Mouse (Mus musculus): Measurements from ENCODE around the gene Ralb. TPM values are rescaled to one million over a fixed set of nuclear protein-coding genes. Genes with fewer than 3 reads are reported as not detected.
A peak's percentile ranks its signal among the peaks of the same experiment; 100 is the strongest.

Gene Ralb
- polyA plus RNA-seq (2015; fragmentation: Nextera tagmentation; extraction: Ambion mirVana), result 72.4 and 73.1 TPM in 2 replicates

DNA sequence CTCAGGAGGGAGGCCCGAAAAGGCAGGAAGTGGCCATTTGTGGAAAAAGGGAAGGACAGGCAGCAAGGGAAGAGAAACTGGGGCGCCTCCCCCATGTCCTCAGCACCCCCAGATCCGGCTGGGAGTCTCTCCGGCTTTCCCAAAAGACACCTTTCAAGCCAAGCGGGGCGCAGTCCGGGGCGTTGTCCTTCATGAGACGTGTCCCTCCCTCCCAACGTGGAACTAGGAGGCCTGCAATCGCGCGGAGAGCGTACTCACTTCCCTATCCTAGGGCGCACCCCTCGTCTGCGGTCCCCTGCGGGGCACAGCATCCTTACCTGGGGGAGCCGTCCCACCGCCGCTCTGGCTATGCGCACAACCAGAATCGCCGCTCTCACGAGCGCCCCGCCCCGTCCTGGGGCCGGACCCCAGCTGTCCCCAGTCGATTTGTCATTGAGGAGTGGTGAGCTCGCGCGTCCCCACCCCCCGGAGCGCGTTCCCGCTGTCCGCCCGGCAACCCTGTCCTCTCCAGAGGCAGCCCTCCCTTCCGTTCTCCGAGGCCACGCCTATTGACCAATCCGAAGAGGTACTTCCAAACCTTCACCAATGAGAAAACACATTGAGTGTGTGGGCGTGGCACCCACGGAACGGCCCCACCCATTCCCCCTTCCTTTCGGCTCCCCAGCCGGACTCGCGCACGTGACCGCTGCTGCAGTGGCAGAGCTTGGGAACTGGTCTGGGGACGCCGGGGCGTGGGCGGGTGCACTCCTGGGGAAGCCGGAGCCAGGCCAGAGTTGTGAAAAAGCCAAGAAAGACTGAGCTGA, at the start of gene Ralb:
Gene Ralb (minus strand): TSS at position 535 of the 803 bp plus-strand sequence.
- no peaks in the 10 kb centered on the region for H3K9me3 ChIP-seq (ENCODE audit: control insufficient read depth, low read length)
- WGBS, result under 1% methylated on average over 53 of the region's 57 CpGs
- H3K4me3 ChIP-seq (ENCODE audit: low read length), result peak within 1 kb of the TSS; percentile 66
- H3K27me3 ChIP-seq (replicated peaks; ENCODE audit: control insufficient read depth, insufficient read depth, low read length), result no peaks in the 10 kb centered on the region
- H3K36me3 ChIP-seq (ENCODE audit: control insufficient read depth, insufficient read depth, low read length), result 0 out of 2 replicates have a peak, but pooled peaks cover 2% of the 10 kb centered on the region
- peak within 1 kb of the TSS; percentile 55; the same call in 1 of the 2 replicates for H3K27ac ChIP-seq (ENCODE audit: low read depth, low read length)
- H3K4me1 ChIP-seq (ENCODE audit: control insufficient read depth, insufficient read depth, low read depth, low read length), result peaks cover 14% of the 10 kb centered on the region
- peak; percentile 98 for ATAC-seq
- peak within 1 kb of the TSS; percentile 74 for H3K4me2 ChIP-seq (ENCODE audit: low read length)
- H3K9ac ChIP-seq (ENCODE audit: low read depth, low read length), result peak within 1 kb of the TSS; percentile 78

DNA sequence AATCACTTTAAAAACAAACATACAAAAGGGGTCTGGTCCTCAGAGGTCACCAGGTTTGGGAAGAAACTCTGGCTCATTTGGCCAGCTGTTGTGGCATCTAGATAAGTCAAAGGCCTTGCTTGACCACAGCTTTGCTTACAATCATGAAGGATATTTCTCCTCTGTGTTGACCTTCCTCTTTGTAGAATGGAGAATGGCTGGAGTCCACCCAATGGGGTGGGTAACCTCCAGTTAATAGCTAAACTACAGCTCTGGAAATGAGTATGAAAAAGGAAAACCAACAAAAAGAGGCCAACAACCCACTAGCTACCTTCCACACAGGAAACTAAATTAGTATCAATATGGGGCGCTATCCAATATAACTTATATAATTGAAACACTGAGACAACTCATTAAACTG, 47.1 kb upstream of the Ralb start:
- no peaks in the 10 kb centered on the region for H3K4me1 ChIP-seq (ENCODE audit: control insufficient read depth, insufficient read depth, low read depth, low read length)
- no peak overlapping the region for H3K4me3 ChIP-seq (ENCODE audit: low read length)
- H3K4me2 ChIP-seq (ENCODE audit: low read length), result no peak overlapping the region
- no peaks in the 10 kb centered on the region for H3K36me3 ChIP-seq (ENCODE audit: control insufficient read depth, insufficient read depth, low read length)
- WGBS, result 100% methylated on average over 1 of the region's 1 CpGs
- H3K9me3 ChIP-seq (ENCODE audit: control insufficient read depth, low read length), result no peaks in the 10 kb centered on the region
- ATAC-seq, result no peak
- no peak overlapping the region for H3K9ac ChIP-seq (ENCODE audit: low read depth, low read length)
- no peak overlapping the region for H3K27ac ChIP-seq (ENCODE audit: low read depth, low read length)
- H3K27me3 ChIP-seq (replicated peaks; ENCODE audit: control insufficient read depth, insufficient read depth, low read length), result no peaks in the 10 kb centered on the region

DNA sequence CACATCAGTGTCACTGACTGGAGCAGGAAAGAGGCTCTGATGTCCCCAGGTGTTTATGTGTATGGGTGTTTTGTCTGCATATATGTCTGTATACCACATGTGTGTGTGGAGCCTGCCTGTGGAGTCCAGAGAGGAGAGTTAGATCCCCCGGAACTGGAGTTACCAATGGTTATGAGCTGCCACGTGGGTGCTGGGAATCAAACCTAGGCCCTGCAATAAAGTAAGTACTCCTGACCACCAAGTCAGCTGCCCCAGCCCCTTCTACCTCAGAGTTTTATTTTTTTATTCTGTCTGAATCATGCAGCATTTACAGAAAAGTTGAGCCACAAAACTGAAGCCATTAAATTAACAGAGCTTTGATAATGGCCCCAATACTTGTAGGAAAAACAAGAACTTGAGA, 45.5 kb upstream of the Ralb start:
- no peak overlapping the region for H3K27ac ChIP-seq (ENCODE audit: low read depth, low read length)
- H3K36me3 ChIP-seq (ENCODE audit: control insufficient read depth, insufficient read depth, low read length), result no peaks in the 10 kb centered on the region
- 88% methylated on average over 2 of the region's 2 CpGs for WGBS
- no peak overlapping the region for H3K4me3 ChIP-seq (ENCODE audit: low read length)
- no peak for ATAC-seq
- no peak overlapping the region for H3K9ac ChIP-seq (ENCODE audit: low read depth, low read length)
- no peaks in the 10 kb centered on the region for H3K27me3 ChIP-seq (replicated peaks; ENCODE audit: control insufficient read depth, insufficient read depth, low read length)
- no peaks in the 10 kb centered on the region for H3K9me3 ChIP-seq (ENCODE audit: control insufficient read depth, low read length)
- H3K4me1 ChIP-seq (ENCODE audit: control insufficient read depth, insufficient read depth, low read depth, low read length), result no peaks in the 10 kb centered on the region
- H3K4me2 ChIP-seq (ENCODE audit: low read length), result no peak overlapping the region

- no peak for ATAC-seq
- Histone ChIP-seq H3K4me1 (ENCODE audit: control insufficient read depth, insufficient read depth, low read depth, low read length) (no peaks in the 10 kb centered on the region), H3K4me2 (ENCODE audit: low read length) (no peak overlapping the region), H3K9me3 (ENCODE audit: control insufficient read depth, low read length) (no peaks in the 10 kb centered on the region), H3K9ac (ENCODE audit: low read depth, low read length) (no peak overlapping the region), H3K36me3 (ENCODE audit: control insufficient read depth, insufficient read depth, low read length) (no peaks in the 10 kb centered on the region), H3K4me3 (ENCODE audit: low read length) (no peak overlapping the region), H3K27me3 (replicated peaks; ENCODE audit: control insufficient read depth, insufficient read depth, low read length) (no peaks in the 10 kb centered on the region), H3K27ac (ENCODE audit: low read depth, low read length) (no peak overlapping the region)
- WGBS, result 94% methylated on average over 7 of the region's 7 CpGs
These were observed 44.7 kb upstream of the Ralb start for GRCm38 (mm10) chr1:119549327-119549689.

GRCm38 (mm10) chr1:119548668-119549326, 44.2 kb upstream of the Ralb start:
- H3K27me3 ChIP-seq (replicated peaks; ENCODE audit: control insufficient read depth, insufficient read depth, low read length), result no peaks in the 10 kb centered on the region
- 68% methylated on average over 7 of the region's 7 CpGs for WGBS
- H3K4me2 ChIP-seq (ENCODE audit: low read length), result no peak overlapping the region
- H3K9me3 ChIP-seq (ENCODE audit: control insufficient read depth, low read length), result no peaks in the 10 kb centered on the region
- no peak overlapping the region for H3K27ac ChIP-seq (ENCODE audit: low read depth, low read length)
- H3K4me1 ChIP-seq (ENCODE audit: control insufficient read depth, insufficient read depth, low read depth, low read length), result no peaks in the 10 kb centered on the region
- ATAC-seq, result peak; percentile 81
- no peaks in the 10 kb centered on the region for H3K36me3 ChIP-seq (ENCODE audit: control insufficient read depth, insufficient read depth, low read length)
- H3K9ac ChIP-seq (ENCODE audit: low read depth, low read length), result no peak overlapping the region
- H3K4me3 ChIP-seq (ENCODE audit: low read length), result no peak overlapping the region

GRCm38 (mm10) chr1:119546490-119546889, 41.9 kb upstream of the Ralb start:
- H3K9ac ChIP-seq (ENCODE audit: low read depth, low read length), result no peak overlapping the region
- H3K4me2 ChIP-seq (ENCODE audit: low read length), result no peak overlapping the region
- H3K36me3 ChIP-seq (ENCODE audit: control insufficient read depth, insufficient read depth, low read length), result no peaks in the 10 kb centered on the region
- no peaks in the 10 kb centered on the region for H3K9me3 ChIP-seq (ENCODE audit: control insufficient read depth, low read length)
- no peak for ATAC-seq
- 92% methylated on average over 3 of the region's 3 CpGs for WGBS
- H3K4me3 ChIP-seq (ENCODE audit: low read length), result no peak overlapping the region
- H3K27me3 ChIP-seq (replicated peaks; ENCODE audit: control insufficient read depth, insufficient read depth, low read length), result no peaks in the 10 kb centered on the region
- H3K27ac ChIP-seq (ENCODE audit: low read depth, low read length), result no peak overlapping the region
- H3K4me1 ChIP-seq (ENCODE audit: control insufficient read depth, insufficient read depth, low read depth, low read length), result no peaks in the 10 kb centered on the region

DNA sequence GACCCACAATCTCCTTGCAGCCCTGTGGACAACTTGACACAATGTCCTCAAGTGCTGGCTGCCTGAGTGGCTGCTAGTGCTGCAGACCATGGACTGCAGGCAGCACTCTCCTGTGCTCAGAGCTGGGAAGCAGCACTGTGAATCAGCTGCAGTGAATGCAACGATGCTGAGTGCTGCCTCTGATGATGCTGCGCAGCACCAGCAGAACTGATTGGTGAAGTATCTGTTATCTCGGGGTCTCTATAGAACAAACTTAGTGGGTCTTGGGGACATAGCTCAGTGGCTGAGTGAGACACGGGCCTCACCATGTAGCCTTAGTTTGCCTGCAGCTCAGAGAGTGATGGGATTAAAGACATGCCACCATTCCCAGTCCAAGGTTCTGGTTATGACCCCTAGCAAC, 41.1 kb upstream of the Ralb start:
- 86% methylated on average over 4 of the region's 4 CpGs for whole genome bisulfite sequencing
- Histone ChIP-seq H3K9me3 (ENCODE audit: control insufficient read depth, low read length) (no peaks in the 10 kb centered on the region), H3K4me1 (ENCODE audit: control insufficient read depth, insufficient read depth, low read depth, low read length) (no peaks in the 10 kb centered on the region), H3K4me3 (ENCODE audit: low read length) (no peak overlapping the region), H3K27me3 (replicated peaks; ENCODE audit: control insufficient read depth, insufficient read depth, low read length) (no peaks in the 10 kb centered on the region), H3K27ac (ENCODE audit: low read depth, low read length) (no peak overlapping the region), H3K9ac (ENCODE audit: low read depth, low read length) (no peak overlapping the region), H3K4me2 (ENCODE audit: low read length) (no peak overlapping the region), H3K36me3 (ENCODE audit: control insufficient read depth, insufficient read depth, low read length) (no peaks in the 10 kb centered on the region)
- no peak for ATAC-seq

- 96% methylated on average over 2 of the region's 2 CpGs for WGBS
- Histone ChIP-seq H3K4me1 (ENCODE audit: control insufficient read depth, insufficient read depth, low read depth, low read length) (no peaks in the 10 kb centered on the region), H3K4me2 (ENCODE audit: low read length) (no peak overlapping the region), H3K9ac (ENCODE audit: low read depth, low read length) (no peak overlapping the region), H3K36me3 (ENCODE audit: control insufficient read depth, insufficient read depth, low read length) (no peaks in the 10 kb centered on the region), H3K27ac (ENCODE audit: low read depth, low read length) (no peak overlapping the region), H3K4me3 (ENCODE audit: low read length) (no peak overlapping the region), H3K27me3 (replicated peaks; ENCODE audit: control insufficient read depth, insufficient read depth, low read length) (no peaks in the 10 kb centered on the region), H3K9me3 (ENCODE audit: control insufficient read depth, low read length) (no peaks in the 10 kb centered on the region)
- ATAC-seq, result no peak
These were observed 40.6 kb upstream of the Ralb start for GRCm38 (mm10) chr1:119545164-119545563.

DNA sequence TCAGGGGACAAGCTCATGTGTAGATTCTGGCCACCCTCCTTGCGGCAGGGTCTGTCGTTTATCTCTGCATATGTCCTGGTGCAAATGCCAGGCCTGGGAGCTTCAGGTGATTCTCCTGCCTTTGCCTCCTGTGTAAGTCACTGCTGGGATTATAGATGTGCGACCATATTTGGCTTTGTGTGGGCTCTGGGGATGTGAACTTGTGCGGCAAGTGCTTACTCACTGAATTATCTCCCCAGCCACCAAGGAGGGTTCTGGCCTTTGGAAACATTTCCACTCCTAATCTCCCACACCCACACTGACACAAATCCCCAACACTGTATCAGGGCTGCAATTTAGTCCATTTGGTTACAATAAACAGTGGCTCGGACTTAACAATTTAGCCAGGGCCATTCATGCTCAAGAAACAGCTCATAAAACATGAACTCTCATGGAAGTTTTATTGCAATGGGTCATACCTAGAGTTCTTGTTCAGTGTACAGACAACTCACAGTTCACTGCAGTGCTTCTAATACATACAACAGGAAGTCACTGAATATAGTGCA, 40.1 kb upstream of the Ralb start:
- Histone ChIP-seq H3K9me3 (ENCODE audit: control insufficient read depth, low read length) (no peaks in the 10 kb centered on the region), H3K4me1 (ENCODE audit: control insufficient read depth, insufficient read depth, low read depth, low read length) (no peaks in the 10 kb centered on the region), H3K4me2 (ENCODE audit: low read length) (no peak overlapping the region), H3K9ac (ENCODE audit: low read depth, low read length) (no peak overlapping the region), H3K4me3 (ENCODE audit: low read length) (no peak overlapping the region), H3K27ac (ENCODE audit: low read depth, low read length) (no peak overlapping the region), H3K27me3 (replicated peaks; ENCODE audit: control insufficient read depth, insufficient read depth, low read length) (no peaks in the 10 kb centered on the region), H3K36me3 (ENCODE audit: control insufficient read depth, insufficient read depth, low read length) (no peaks in the 10 kb centered on the region)
- no peak for ATAC-seq
- 96% methylated on average over 5 of the region's 5 CpGs for WGBS
